Comparison of ENCODE assay signal across 12 mouse cellular contexts in the genomic region with DNA sequence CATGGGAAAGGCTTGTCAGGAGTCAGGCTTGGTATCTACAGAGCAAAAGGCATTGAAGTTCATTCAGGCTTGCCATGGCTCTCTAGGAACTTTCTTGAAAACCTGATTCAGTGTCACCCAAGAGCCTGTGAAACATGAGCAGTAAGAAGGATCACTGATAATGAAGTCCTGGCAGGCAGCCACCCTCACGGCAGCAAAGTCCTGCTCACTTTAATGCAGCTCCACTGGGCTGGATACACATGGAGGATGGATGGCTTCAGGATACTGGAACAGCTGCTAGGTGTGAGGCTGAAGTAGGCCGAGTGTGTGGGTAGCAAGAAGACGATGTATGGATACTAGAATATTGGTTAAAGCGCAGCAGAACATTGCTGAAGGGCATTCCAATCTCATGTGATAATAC.
DNase-seq lines count a peak whose midpoint lies in the region; ATAC-seq lines count a peak whose summit lies in the region.
"Had no signal": no experiment of that assay in that cellular context is flagged by ENCODE, and none has a peak within 500 bp of the region (broad histone marks: within the 10 kb centered on the region; RNA-seq: fewer than 3 reads in every experiment).

No protein-coding gene starts in this region.

- no peaks in the 10 kb centered on the region for H3K36me3 ChIP-seq in embryonic facial prominence, embryonic 14.5 days (ENCODE audit: control insufficient read depth, insufficient read depth, low read length)
- no peaks in the 10 kb centered on the region for H3K36me3 ChIP-seq in embryonic facial prominence, embryonic 10.5 days (replicated peaks)

- no peak overlapping the region for H3K4me3 ChIP-seq in embryonic facial prominence, embryonic 14.5 days (ENCODE audit: low read depth, low read length)
- no peak overlapping the region for H3K4me3 ChIP-seq in embryonic facial prominence, embryonic 10.5 days

- no peak overlapping the region for H3K4me2 ChIP-seq in embryonic facial prominence, embryonic 14.5 days (ENCODE audit: low read depth, low read length)
- H3K4me2 ChIP-seq: liver, embryonic 11.5 days had no signal

- no peak overlapping the region for H3K27ac ChIP-seq in embryonic facial prominence, embryonic 14.5 days (replicated peaks; ENCODE audit: low read depth, low read length)
- no peak overlapping the region for H3K27ac ChIP-seq in embryonic facial prominence, embryonic 10.5 days (replicated peaks)

- peak; percentile 52 for DNase-seq in embryonic facial prominence, embryonic 14.5 days (ENCODE audit: low spot score)
- DNase-seq in embryonic facial prominence, embryonic 10.5 days (ENCODE audit: low spot score): no peak
- DNase-seq in kidney, postnatal 10 days: peak; percentile 9
- no peak for DNase-seq in kidney, adult 8-10 months
- DNase-seq in retina, postnatal 1 day: peak; percentile 3
- DNase-seq in retina, embryonic 14.5 days (ENCODE audit: low spot score): no peak
- DNase-seq in right cerebral cortex, postnatal 4 days: peak; percentile 21
- no peak for DNase-seq in T-cell, adult 2 months (ENCODE audit: low spot score)
- DNase-seq: adrenal gland, postnatal 10 days; thymus, postnatal 36 days had no signal

- no peaks in the 10 kb centered on the region for H3K4me1 ChIP-seq in embryonic facial prominence, embryonic 14.5 days (ENCODE audit: control insufficient read depth, insufficient read depth, low read length)
- H3K4me1 ChIP-seq in embryonic facial prominence, embryonic 10.5 days: no peaks in the 10 kb centered on the region

- H3K27me3 ChIP-seq in embryonic facial prominence, embryonic 14.5 days (replicated peaks; ENCODE audit: control insufficient read depth, insufficient read depth, low read length): no peaks in the 10 kb centered on the region
- H3K27me3 ChIP-seq in embryonic facial prominence, embryonic 10.5 days (replicated peaks; ENCODE audit: low read depth, poor library complexity, severe bottlenecking): no peaks in the 10 kb centered on the region

- 56% methylated on average over 4 of the region's 4 CpGs for WGBS in embryonic facial prominence, embryonic 14.5 days
- 74% methylated on average over 4 of the region's 4 CpGs for WGBS in embryonic facial prominence, embryonic 10.5 days

- ATAC-seq in embryonic facial prominence, embryonic 14.5 days (ENCODE audit: low read depth): peak; percentile 57; the same call in 1 of the 2 replicates
- ATAC-seq: intestine, embryonic 16.5 days had no signal

- H3K9me3 ChIP-seq in embryonic facial prominence, embryonic 14.5 days (ENCODE audit: control insufficient read depth, low read length): no peaks in the 10 kb centered on the region
- H3K9me3 ChIP-seq in embryonic facial prominence, embryonic 10.5 days: no peaks in the 10 kb centered on the region

- no peak overlapping the region for H3K9ac ChIP-seq in embryonic facial prominence, embryonic 14.5 days (ENCODE audit: low read depth, low read length)

Comparison
In these comparisons a context has a peak if more than half of its experiments do, and no peak if none do; other contexts are left out.
1. DNase-seq: peak in embryonic facial prominence, embryonic 14.5 days (single experiment), kidney, postnatal 10 days (single experiment), retina, postnatal 1 day (single experiment) and right cerebral cortex, postnatal 4 days (single experiment); none in embryonic facial prominence, embryonic 10.5 days (single experiment), kidney, adult 8-10 months (0 of 2), retina, embryonic 14.5 days (single experiment) and T-cell, adult 2 months (single experiment).